Mouse (Mus musculus): ENCODE data around the gene Arhgef17.

Arhgef17 gene

GRCm38 (mm10) chr7:100915204-100915603, 16.7 kb downstream of the Arhgef17 start:
- DNase-seq (ENCODE audit: low spot score) = no peak

GRCm38 (mm10) chr7:100911791-100912190, 20.1 kb downstream of the Arhgef17 start:
- DNase-seq (ENCODE audit: low spot score) = no peak

GRCm38 (mm10) chr7:100911246-100911770, 20.6 kb downstream of the Arhgef17 start:
- no peak for DNase-seq (ENCODE audit: low spot score)

- DNase-seq (ENCODE audit: low spot score) = no peak
These were observed 23.3 kb downstream of the Arhgef17 start for GRCm38 (mm10) chr7:100908567-100908966.

GRCm38 (mm10) chr7:100908061-100908460, 23.8 kb downstream of the Arhgef17 start:
- DNase-seq (ENCODE audit: low spot score) = no peak

- DNase-seq (ENCODE audit: low spot score) = peak; percentile 65
These were observed 24.7 kb downstream of the Arhgef17 start for GRCm38 (mm10) chr7:100907231-100907630.

- DNase-seq (ENCODE audit: low spot score) = no peak
These were observed 25.7 kb downstream of the Arhgef17 start for GRCm38 (mm10) chr7:100906029-100906789.

GRCm38 (mm10) chr7:100905037-100905436, 26.9 kb downstream of the Arhgef17 start:
- no peak for DNase-seq (ENCODE audit: low spot score)

GRCm38 (mm10) chr7:100904612-100905011, 27.3 kb downstream of the Arhgef17 start:
- no peak for DNase-seq (ENCODE audit: low spot score)

GRCm38 (mm10) chr7:100902451-100903137, 29.3 kb downstream of the Arhgef17 start:
- DNase-seq (ENCODE audit: low spot score) = no peak

- no peak for DNase-seq (ENCODE audit: low spot score)
These were observed 34.1 kb downstream of the Arhgef17 start for GRCm38 (mm10) chr7:100897828-100898227.

GRCm38 (mm10) chr7:100894833-100895226, 37.1 kb downstream of the Arhgef17 start:
- no peak for DNase-seq (ENCODE audit: low spot score)

GRCm38 (mm10) chr7:100894057-100894832, 37.7 kb downstream of the Arhgef17 start:
- no peak for DNase-seq (ENCODE audit: low spot score)

- no peak for DNase-seq (ENCODE audit: low spot score)
These were observed 38.5 kb downstream of the Arhgef17 start for GRCm38 (mm10) chr7:100893249-100894056.

GRCm38 (mm10) chr7:100886535-100886934, 45.4 kb downstream of the Arhgef17 start:
- no peak for DNase-seq (ENCODE audit: low spot score)

GRCm38 (mm10) chr7:100884460-100884859, 47.4 kb downstream of the Arhgef17 start:
- no peak for DNase-seq (ENCODE audit: low spot score)

GRCm38 (mm10) chr7:100881950-100882349, 50.0 kb downstream of the Arhgef17 start:
- DNase-seq (ENCODE audit: low spot score) = no peak

GRCm38 (mm10) chr7:100881531-100881930, 50.4 kb downstream of the Arhgef17 start:
- no peak for DNase-seq (ENCODE audit: low spot score)

GRCm38 (mm10) chr7:100879595-100879994, 52.3 kb downstream of the Arhgef17 start:
- DNase-seq (ENCODE audit: low spot score) = peak; percentile 39

GRCm38 (mm10) chr7:100876771-100877170, 55.1 kb downstream of the Arhgef17 start:
- DNase-seq (ENCODE audit: low spot score) = no peak

GRCm38 (mm10) chr7:100876293-100876692, 55.6 kb downstream of the Arhgef17 start:
- DNase-seq (ENCODE audit: low spot score) = no peak

- DNase-seq (ENCODE audit: low spot score) = no peak
These were observed 56.1 kb downstream of the Arhgef17 start for GRCm38 (mm10) chr7:100875822-100876221.

All from ovary, postnatal 10 days (tissue).